Mouse (Mus musculus): ENCODE data around the gene Ndufs8. TPM values are rescaled to one million over a fixed set of nuclear protein-coding genes. Genes with fewer than 3 reads are reported as not detected.

Gene Ndufs8
- polyA plus RNA-seq, 1 experiment from 2014 or later = 397 TPM

DNA sequence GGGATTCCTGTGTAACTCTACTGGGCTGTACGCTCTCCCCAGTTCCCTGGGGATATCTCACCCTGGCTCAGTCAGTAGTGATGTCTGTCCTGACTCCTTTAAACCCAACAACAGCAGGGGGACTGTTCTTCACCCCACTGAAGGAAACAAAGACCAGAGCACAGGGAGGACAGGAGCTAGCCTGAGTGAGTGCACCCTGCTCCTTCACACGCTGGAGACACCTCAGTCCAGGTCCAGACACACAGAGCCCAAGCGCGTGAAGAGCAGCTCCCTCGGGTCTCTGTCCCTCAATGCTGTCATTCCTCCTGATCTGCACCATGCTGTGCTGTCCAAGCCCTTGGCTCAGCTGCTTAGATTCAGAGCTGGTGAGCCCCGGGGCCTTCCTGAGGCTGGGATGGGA, 14.1 kb upstream of the Ndufs8 start:
- no peak for ATAC-seq (ENCODE audit: low FRiP score, low TSS enrichment)
- H3K4me2 ChIP-seq (replicated peaks; ENCODE audit: low read depth, low read length) = no peak overlapping the region
- no peaks in the 10 kb centered on the region for H3K27me3 ChIP-seq (ENCODE audit: control insufficient read depth, insufficient read depth, low read length)
- no peaks in the 10 kb centered on the region for H3K36me3 ChIP-seq (ENCODE audit: control insufficient read depth, insufficient read depth, low read length)
- H3K27ac ChIP-seq (ENCODE audit: low read depth, low read length) = no peak overlapping the region
- no peak overlapping the region for H3K4me3 ChIP-seq (ENCODE audit: low read length)
- peak overlapping the region; percentile 12; the same call in 1 of the 2 replicates for H3K9ac ChIP-seq (ENCODE audit: low read depth, low read length)
- peaks cover 18% of the 10 kb centered on the region for H3K4me1 ChIP-seq (ENCODE audit: control insufficient read depth, insufficient read depth, low read length)
- WGBS = 69% methylated on average over 6 of the region's 6 CpGs
- H3K9me3 ChIP-seq (ENCODE audit: control insufficient read depth, low read length) = no peaks in the 10 kb centered on the region

DNA sequence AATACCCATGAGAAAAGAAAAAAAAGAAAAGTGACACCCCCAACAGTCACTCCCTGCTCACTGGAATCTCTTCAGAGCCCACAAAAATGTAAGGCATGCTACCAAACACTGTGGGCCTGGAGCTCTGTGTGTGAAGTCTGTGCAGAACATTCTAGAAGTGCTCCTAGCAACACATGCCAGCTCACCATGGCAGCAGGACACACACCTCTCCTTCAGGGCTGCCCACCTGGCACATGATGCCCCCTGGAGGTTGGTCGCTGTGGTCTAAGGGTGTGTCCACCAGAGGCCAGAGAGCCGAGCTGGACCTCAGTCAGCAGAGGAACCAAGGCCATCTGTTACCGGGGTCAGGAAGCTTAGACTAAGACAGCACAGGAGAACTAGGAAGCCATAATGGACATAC, 13.7 kb upstream of the Ndufs8 start:
- Histone ChIP-seq H3K4me1 (ENCODE audit: control insufficient read depth, insufficient read depth, low read length) (peaks cover 18% of the 10 kb centered on the region), H3K27ac (ENCODE audit: low read depth, low read length) (no peak overlapping the region), H3K36me3 (ENCODE audit: control insufficient read depth, insufficient read depth, low read length) (no peaks in the 10 kb centered on the region), H3K4me2 (replicated peaks; ENCODE audit: low read depth, low read length) (no peak overlapping the region), H3K9me3 (ENCODE audit: control insufficient read depth, low read length) (no peaks in the 10 kb centered on the region), H3K27me3 (ENCODE audit: control insufficient read depth, insufficient read depth, low read length) (no peaks in the 10 kb centered on the region), H3K9ac (ENCODE audit: low read depth, low read length) (peak overlapping the region; percentile 12; the same call in 1 of the 2 replicates), H3K4me3 (ENCODE audit: low read length) (no peak overlapping the region)
- WGBS = 65% methylated on average over 3 of the region's 3 CpGs
- no peak for ATAC-seq (ENCODE audit: low FRiP score, low TSS enrichment)

DNA sequence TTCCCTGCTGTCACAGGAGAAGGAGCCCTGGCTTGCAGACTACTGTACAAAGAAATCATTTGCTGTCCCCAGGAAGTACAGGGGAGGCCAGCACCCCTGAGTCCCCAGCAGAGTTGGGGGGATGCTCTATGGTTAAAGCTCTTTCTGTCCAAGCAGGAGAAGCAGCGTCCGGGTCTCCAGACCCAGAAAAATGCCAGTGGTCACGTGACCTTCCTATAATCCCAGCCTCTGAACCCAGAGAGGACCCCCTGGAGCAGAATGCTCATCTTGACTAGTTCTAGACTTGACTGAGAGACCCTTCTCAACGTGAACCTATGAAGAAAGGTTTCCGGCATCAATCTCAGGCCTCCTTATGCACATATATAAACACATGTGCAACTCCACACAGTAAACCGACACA, 13.3 kb upstream of the Ndufs8 start:
- peaks cover 18% of the 10 kb centered on the region for H3K4me1 ChIP-seq (ENCODE audit: control insufficient read depth, insufficient read depth, low read length)

DNA sequence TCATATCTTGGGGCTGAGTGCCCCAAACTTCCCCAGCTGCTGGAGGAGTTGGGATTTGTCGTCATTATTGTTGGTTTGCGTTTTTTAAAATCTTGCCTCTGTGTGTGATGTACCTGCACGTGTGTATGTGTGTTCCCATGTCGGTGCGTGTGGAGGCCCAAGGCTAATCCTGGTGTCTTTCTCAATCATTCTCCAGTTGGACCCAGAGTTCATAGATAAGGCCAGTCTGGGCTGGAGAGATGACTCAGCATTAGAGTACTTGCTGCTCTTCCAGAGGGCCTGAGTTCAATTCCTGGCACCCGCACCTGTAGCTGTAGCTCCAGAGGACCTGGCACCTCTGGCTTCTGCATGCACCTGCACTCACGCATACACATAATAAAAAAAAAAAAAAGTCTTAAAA, 12.3 kb upstream of the Ndufs8 start:
- H3K4me1 ChIP-seq (ENCODE audit: control insufficient read depth, insufficient read depth, low read length) = peaks cover 14% of the 10 kb centered on the region
- H3K4me2 ChIP-seq (replicated peaks; ENCODE audit: low read depth, low read length) = no peak overlapping the region
- no peak for ATAC-seq (ENCODE audit: low FRiP score, low TSS enrichment)
- H3K36me3 ChIP-seq (ENCODE audit: control insufficient read depth, insufficient read depth, low read length) = no peaks in the 10 kb centered on the region
- H3K27me3 ChIP-seq (ENCODE audit: control insufficient read depth, insufficient read depth, low read length) = no peaks in the 10 kb centered on the region
- WGBS = 91% methylated on average over 7 of the region's 7 CpGs
- H3K9me3 ChIP-seq (ENCODE audit: control insufficient read depth, low read length) = no peaks in the 10 kb centered on the region
- no peak overlapping the region for H3K4me3 ChIP-seq (ENCODE audit: low read length)
- H3K27ac ChIP-seq (ENCODE audit: low read depth, low read length) = no peak overlapping the region
- no peak overlapping the region for H3K9ac ChIP-seq (ENCODE audit: low read depth, low read length)

More for the DNA sequence above, 13.3 kb upstream of the Ndufs8 start:
- 85% methylated on average over 6 of the region's 6 CpGs for WGBS
- H3K4me2 ChIP-seq (replicated peaks; ENCODE audit: low read depth, low read length) = no peak overlapping the region
- no peaks in the 10 kb centered on the region for H3K27me3 ChIP-seq (ENCODE audit: control insufficient read depth, insufficient read depth, low read length)
- H3K4me3 ChIP-seq (ENCODE audit: low read length) = no peak overlapping the region
- no peaks in the 10 kb centered on the region for H3K36me3 ChIP-seq (ENCODE audit: control insufficient read depth, insufficient read depth, low read length)
- no peak overlapping the region for H3K27ac ChIP-seq (ENCODE audit: low read depth, low read length)
- no peak overlapping the region for H3K9ac ChIP-seq (ENCODE audit: low read depth, low read length)
- no peaks in the 10 kb centered on the region for H3K9me3 ChIP-seq (ENCODE audit: control insufficient read depth, low read length)
- ATAC-seq (ENCODE audit: low FRiP score, low TSS enrichment) = no peak

DNA sequence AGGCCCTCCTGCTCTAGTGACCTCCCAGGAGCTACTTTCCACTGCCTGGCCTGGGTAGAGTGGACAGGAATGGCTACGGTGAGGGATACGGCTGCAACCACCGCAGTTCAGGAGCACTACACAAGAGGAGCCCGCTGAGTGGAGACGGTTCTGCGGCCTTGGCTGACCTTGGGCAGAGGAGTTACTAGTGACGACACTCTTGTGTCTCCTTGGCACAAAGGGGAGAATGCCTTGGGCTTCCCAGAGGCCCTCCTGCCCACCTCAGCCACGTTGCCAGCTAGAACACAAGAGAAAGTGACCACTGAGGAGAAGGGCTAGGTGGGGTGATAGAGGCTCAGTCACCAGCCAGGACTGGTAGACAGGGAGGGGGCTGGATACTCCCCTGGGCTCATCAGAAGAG, 11.6 kb upstream of the Ndufs8 start:
- WGBS = 73% methylated on average over 8 of the region's 8 CpGs
- Histone ChIP-seq H3K4me2 (replicated peaks; ENCODE audit: low read depth, low read length) (no peak overlapping the region), H3K4me3 (ENCODE audit: low read length) (no peak overlapping the region), H3K9ac (ENCODE audit: low read depth, low read length) (no peak overlapping the region), H3K9me3 (ENCODE audit: control insufficient read depth, low read length) (no peaks in the 10 kb centered on the region), H3K4me1 (ENCODE audit: control insufficient read depth, insufficient read depth, low read length) (peaks cover 8% of the 10 kb centered on the region; the same call in 1 of the 2 replicates), H3K27me3 (ENCODE audit: control insufficient read depth, insufficient read depth, low read length) (no peaks in the 10 kb centered on the region), H3K36me3 (ENCODE audit: control insufficient read depth, insufficient read depth, low read length) (no peaks in the 10 kb centered on the region), H3K27ac (ENCODE audit: low read depth, low read length) (no peak overlapping the region; the same call in 1 of the 2 replicates)
- ATAC-seq (ENCODE audit: low FRiP score, low TSS enrichment) = no peak

DNA sequence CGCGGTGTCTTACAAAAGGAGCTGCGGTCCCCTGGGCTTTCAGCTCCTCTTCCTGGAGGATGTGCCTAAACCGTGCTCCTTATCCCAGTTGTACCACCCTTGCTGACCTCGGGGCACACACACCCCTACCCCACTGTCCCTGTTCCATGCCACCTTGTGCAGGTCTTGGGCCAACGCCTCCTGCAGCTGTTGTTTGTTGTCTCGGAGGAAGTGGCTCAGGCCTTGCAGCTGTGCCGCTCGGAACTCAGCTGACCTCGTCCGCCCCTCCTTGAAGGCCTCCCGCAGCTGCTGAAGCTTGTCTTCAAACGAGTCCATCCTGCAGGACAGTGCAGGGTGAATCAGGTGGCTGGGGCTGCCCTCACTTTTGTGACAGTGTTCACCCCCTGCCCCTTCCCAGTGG, 11.0 kb upstream of the Ndufs8 start:
- H3K27me3 ChIP-seq (ENCODE audit: control insufficient read depth, insufficient read depth, low read length) = no peaks in the 10 kb centered on the region
- peak; percentile 51; the same call in 1 of the 2 replicates for ATAC-seq (ENCODE audit: low FRiP score, low TSS enrichment)
- H3K9ac ChIP-seq (ENCODE audit: low read depth, low read length) = no peak overlapping the region
- H3K4me2 ChIP-seq (replicated peaks; ENCODE audit: low read depth, low read length) = no peak overlapping the region
- H3K4me1 ChIP-seq (ENCODE audit: control insufficient read depth, insufficient read depth, low read length) = peaks cover 4% of the 10 kb centered on the region; the same call in 1 of the 2 replicates
- no peak overlapping the region for H3K4me3 ChIP-seq (ENCODE audit: low read length)
- no peaks in the 10 kb centered on the region for H3K36me3 ChIP-seq (ENCODE audit: control insufficient read depth, insufficient read depth, low read length)
- 28% methylated on average over 13 of the region's 13 CpGs for WGBS
- no peak overlapping the region for H3K27ac ChIP-seq (ENCODE audit: low read depth, low read length)
- H3K9me3 ChIP-seq (ENCODE audit: control insufficient read depth, low read length) = no peaks in the 10 kb centered on the region

DNA sequence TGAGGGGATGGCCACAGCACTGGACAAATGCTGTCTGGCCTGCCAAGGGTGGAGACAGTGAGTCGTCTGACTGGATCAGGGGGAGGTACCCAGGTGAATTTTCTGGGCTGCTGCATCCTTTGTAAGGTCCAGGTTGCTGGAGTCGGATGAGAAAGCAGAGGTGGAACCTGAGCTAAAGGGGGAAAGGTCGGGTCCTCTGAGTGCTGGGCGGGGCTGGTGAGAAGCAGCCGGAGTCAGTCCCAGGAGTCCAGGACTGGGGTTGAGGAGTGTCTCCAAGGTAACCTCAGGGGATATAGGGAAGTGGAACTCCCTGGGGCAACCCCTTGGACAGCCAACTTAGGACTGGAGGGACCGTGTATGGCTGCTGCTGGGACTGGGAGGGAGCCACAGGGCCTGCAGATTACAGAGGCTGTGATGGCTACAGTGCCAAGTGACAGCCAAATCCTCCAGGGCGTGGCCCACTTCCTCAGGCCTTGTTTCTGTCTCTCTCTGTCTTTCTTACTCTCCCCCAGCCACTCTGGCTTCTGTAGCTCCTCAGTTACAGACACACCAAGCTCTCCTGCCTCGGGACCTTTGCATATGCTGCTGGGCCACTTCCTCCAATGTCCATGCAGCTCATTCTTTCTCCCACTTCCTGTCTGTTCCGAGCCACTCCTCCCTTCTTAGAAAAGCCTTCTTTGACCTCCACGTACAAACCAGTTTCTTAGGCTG, 10.2 kb upstream of the Ndufs8 start:
- Histone ChIP-seq H3K36me3 (ENCODE audit: control insufficient read depth, insufficient read depth, low read length) (no peaks in the 10 kb centered on the region), H3K9ac (ENCODE audit: low read depth, low read length) (no peak overlapping the region), H3K27ac (ENCODE audit: low read depth, low read length) (0 out of 2 replicates have a peak overlapping the region, but pooled peaks have one; percentile 11), H3K4me1 (ENCODE audit: control insufficient read depth, insufficient read depth, low read length) (peaks cover 4% of the 10 kb centered on the region; the same call in 1 of the 2 replicates), H3K9me3 (ENCODE audit: control insufficient read depth, low read length) (no peaks in the 10 kb centered on the region), H3K27me3 (ENCODE audit: control insufficient read depth, insufficient read depth, low read length) (no peaks in the 10 kb centered on the region), H3K4me2 (replicated peaks; ENCODE audit: low read depth, low read length) (no peak overlapping the region), H3K4me3 (ENCODE audit: low read length) (no peak overlapping the region)
- no peak for ATAC-seq (ENCODE audit: low FRiP score, low TSS enrichment)
- WGBS = 55% methylated on average over 10 of the region's 10 CpGs

DNA sequence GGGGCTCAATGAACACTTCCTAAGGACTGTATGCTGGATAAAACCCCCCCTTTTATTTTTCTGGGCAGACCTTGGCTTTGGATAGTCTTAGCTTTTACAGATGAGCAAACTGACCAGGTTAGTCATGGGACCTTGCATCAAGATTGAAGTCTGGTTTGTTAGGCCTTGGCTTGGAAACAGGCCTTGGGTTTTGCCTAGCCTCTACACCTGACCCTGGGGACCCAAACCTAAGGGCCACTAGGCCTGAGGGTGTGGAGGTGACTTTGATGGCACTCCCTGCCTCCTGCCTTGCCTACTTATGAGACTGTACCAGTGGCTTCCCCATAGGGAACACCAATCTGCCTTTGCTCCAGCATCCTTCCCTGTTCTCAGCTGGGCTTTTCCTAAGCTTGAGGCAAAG, 7.4 kb upstream of the Ndufs8 start:
- Histone ChIP-seq H3K4me2 (replicated peaks; ENCODE audit: low read depth, low read length) (no peak overlapping the region), H3K27ac (ENCODE audit: low read depth, low read length) (no peak overlapping the region), H3K36me3 (ENCODE audit: control insufficient read depth, insufficient read depth, low read length) (no peaks in the 10 kb centered on the region), H3K4me3 (ENCODE audit: low read length) (no peak overlapping the region), H3K9me3 (ENCODE audit: control insufficient read depth, low read length) (no peaks in the 10 kb centered on the region), H3K9ac (ENCODE audit: low read depth, low read length) (no peak overlapping the region), H3K27me3 (ENCODE audit: control insufficient read depth, insufficient read depth, low read length) (no peaks in the 10 kb centered on the region), H3K4me1 (ENCODE audit: control insufficient read depth, insufficient read depth, low read length) (peaks cover 4% of the 10 kb centered on the region; the same call in 1 of the 2 replicates)
- ATAC-seq (ENCODE audit: low FRiP score, low TSS enrichment) = no peak

DNA sequence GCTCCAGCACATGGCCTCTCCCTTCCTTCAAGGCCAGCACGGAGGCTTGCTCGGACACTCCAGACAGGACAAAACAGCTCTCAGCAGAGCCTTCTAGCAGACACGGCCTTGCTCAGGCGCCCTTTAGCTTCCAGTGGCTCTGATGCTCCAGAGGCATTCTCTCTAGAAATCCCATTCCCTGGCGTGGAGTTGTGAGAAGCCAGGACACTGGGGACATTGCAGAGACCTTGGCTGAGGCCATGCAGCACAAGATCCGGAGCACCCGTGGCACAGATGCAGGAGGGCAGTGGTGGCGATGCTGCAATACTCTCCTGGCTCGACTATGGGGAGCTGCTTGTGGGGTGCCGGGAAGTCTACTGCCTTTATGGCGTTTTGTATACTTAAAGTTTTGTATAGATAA, 4.2 kb upstream of the Ndufs8 start:
- Histone ChIP-seq H3K27ac (ENCODE audit: low read depth, low read length) (no peak overlapping the region), H3K4me3 (ENCODE audit: low read length) (no peak overlapping the region), H3K36me3 (ENCODE audit: control insufficient read depth, insufficient read depth, low read length) (no peaks in the 10 kb centered on the region), H3K4me2 (replicated peaks; ENCODE audit: low read depth, low read length) (no peak overlapping the region), H3K9ac (ENCODE audit: low read depth, low read length) (no peak overlapping the region), H3K9me3 (ENCODE audit: control insufficient read depth, low read length) (no peaks in the 10 kb centered on the region), H3K4me1 (ENCODE audit: control insufficient read depth, insufficient read depth, low read length) (peaks cover 11% of the 10 kb centered on the region), H3K27me3 (ENCODE audit: control insufficient read depth, insufficient read depth, low read length) (no peaks in the 10 kb centered on the region)
- ATAC-seq (ENCODE audit: low FRiP score, low TSS enrichment) = no peak
- 82% methylated on average over 11 of the region's 11 CpGs for WGBS

Data from kidney, embryonic 14.5 days (tissue).